Mouse (Mus musculus) frontal cortex, adult (tissue): ENCODE measurements at regions not wholly inside any gene's neighbourhood (a gene's known extent, or its start where the extent isn't known, plus 50 kb on each side); places are given as distances from the start of the nearest gene placed in this dataset.

Experiments
- ATAC-seq: cut with Nextera tagmentation; 2 replicates; pipeline ENCODE4 v1.9.2; 2017; ENCODE audit warnings: mild to moderate bottlenecking, moderate library complexity, mixed read lengths; ENCODE audit not compliant: low TSS enrichment

GRCm38 (mm10) chr12:51501185-51501584, 92.0 kb upstream of the Coch start:
- ATAC-seq, result peak; percentile 81

GRCm38 (mm10) chr12:51502724-51503123, 90.4 kb upstream of the Coch start:
- ATAC-seq, result no peak

- no peak for ATAC-seq
These were observed 89.4 kb upstream of the Coch start for GRCm38 (mm10) chr12:51503706-51504105.

GRCm38 (mm10) chr12:51504581-51504980, 88.6 kb upstream of the Coch start:
- ATAC-seq, result no peak

- ATAC-seq, result no peak
These were observed 83.1 kb upstream of the Coch start for GRCm38 (mm10) chr12:51510010-51510409.

- ATAC-seq, result no peak
These were observed 76.4 kb upstream of the Coch start for GRCm38 (mm10) chr12:51516726-51517125.

- no peak for ATAC-seq
These were observed 71.5 kb upstream of the Coch start for GRCm38 (mm10) chr12:51521610-51522120.

GRCm38 (mm10) chr12:51523866-51524265, 69.3 kb upstream of the Coch start:
- no peak for ATAC-seq

GRCm38 (mm10) chr12:51527854-51528253, 65.3 kb upstream of the Coch start:
- ATAC-seq, result peak; percentile 76

GRCm38 (mm10) chr12:51534606-51535005, 58.5 kb upstream of the Coch start:
- ATAC-seq, result no peak

- no peak for ATAC-seq
These were observed 58.0 kb upstream of the Coch start for GRCm38 (mm10) chr12:51535056-51535640.
